Mouse (Mus musculus): ENCODE measurements around the gene Trim45. TPM values are rescaled to one million over a fixed set of nuclear protein-coding genes. Genes with fewer than 3 reads are reported as not detected.

Trim45 gene
- polyA plus RNA-seq, 1 experiment from 2014 or later: 7.7 TPM

GRCm38 (mm10) chr3:100979290-100979689, 57.3 kb downstream of the Trim45 start:
- no peaks in the 10 kb centered on the region for H3K36me3 ChIP-seq
- no peak overlapping the region for H3K27ac ChIP-seq
- H3K4me2 ChIP-seq: no peak overlapping the region
- no peak for ATAC-seq (ENCODE audit: insufficient number of reproducible peaks, insufficient read depth, low FRiP score, low TSS enrichment, low read depth)
- 78% methylated on average over 8 of the region's 8 CpGs for WGBS
- H3K4me3 ChIP-seq: no peak overlapping the region
- no peaks in the 10 kb centered on the region for H3K4me1 ChIP-seq
- H3K9ac ChIP-seq: no peak overlapping the region
- H3K27me3 ChIP-seq: 0 out of 2 replicates have a peak, but pooled peaks cover 8% of the 10 kb centered on the region
- H3K9me3 ChIP-seq: no peaks in the 10 kb centered on the region

Other genes starting within 250 kb of the Trim45 start
- 64.1 and 64.5 TPM in 2 replicates for gene Man1a2, start 236.7 kb upstream of the Trim45 start, polyA plus RNA-seq (2015; fragmentation: Nextera tagmentation; extraction: Ambion mirVana)
- 0.17 and 0.20 TPM in 2 replicates for gene Vtcn1, start 96.7 kb upstream of the Trim45 start, polyA plus RNA-seq (2015; fragmentation: Nextera tagmentation; extraction: Ambion mirVana)
- gene Ttf2, start 47.5 kb downstream of the Trim45 start, polyA plus RNA-seq (2015; fragmentation: Nextera tagmentation; extraction: Ambion mirVana): 15.5 and 15.9 TPM in 2 replicates
- 0.10 TPM in 1 of 2 replicates, not detected in the other for gene Cd101, start 107.4 kb downstream of the Trim45 start, polyA plus RNA-seq (2015; fragmentation: Nextera tagmentation; extraction: Ambion mirVana)
- 8.7 and 9.4 TPM in 2 replicates for gene Ptgfrn, start 188.1 kb downstream of the Trim45 start, polyA plus RNA-seq (2015; fragmentation: Nextera tagmentation; extraction: Ambion mirVana)

All from embryonic facial prominence, embryonic 13.5 days (tissue).